Mouse (Mus musculus): ENCODE results near the gene Smco1. TPM values are rescaled to one million over a fixed set of nuclear protein-coding genes. Genes with fewer than 3 reads are reported as not detected.
"Not testable (repeated sequence)": the region's sequence is repeated elsewhere in the genome, so short reads cannot be mapped to it uniquely, and the experiment has no call there.

Gene Smco1
- polyA plus RNA-seq, 1 experiment from 2014 or later: not detected

- Histone ChIP-seq H3K4me3 (ENCODE audit: low read depth, low read length) (no peak overlapping the region), H3K9ac (ENCODE audit: low read depth, low read length) (no peak overlapping the region), H3K4me2 (ENCODE audit: low read depth, low read length) (no peak overlapping the region), H3K27me3 (replicated peaks; ENCODE audit: control insufficient read depth, insufficient read depth, low read length) (no peaks in the 10 kb centered on the region), H3K36me3 (ENCODE audit: control insufficient read depth, insufficient read depth, low read length) (peaks cover 72% of the 10 kb centered on the region), H3K9me3 (ENCODE audit: control insufficient read depth, low read length) (0 out of 2 replicates have a peak, but pooled peaks cover 5% of the 10 kb centered on the region), H3K27ac (replicated peaks; ENCODE audit: low read depth, low read length) (no peak overlapping the region), H3K4me1 (ENCODE audit: control insufficient read depth, insufficient read depth, low read length) (peaks cover 11% of the 10 kb centered on the region)
- no peak for DNase-seq (ENCODE audit: low spot score)
- no peak for ATAC-seq (ENCODE audit: low read depth)
Measured at GRCm38 (mm10) chr16:32282608-32283007, 11.3 kb downstream of the Smco1 start.

- no peak overlapping the region for H3K4me2 ChIP-seq (ENCODE audit: low read depth, low read length)
- H3K9me3 ChIP-seq (ENCODE audit: control insufficient read depth, low read length): 0 out of 2 replicates have a peak, but pooled peaks cover 10% of the 10 kb centered on the region
- H3K4me3 ChIP-seq (ENCODE audit: low read depth, low read length): no peak overlapping the region
- DNase-seq (ENCODE audit: low spot score): no peak
- no peaks in the 10 kb centered on the region for H3K4me1 ChIP-seq (ENCODE audit: control insufficient read depth, insufficient read depth, low read length)
- no peak overlapping the region for H3K9ac ChIP-seq (ENCODE audit: low read depth, low read length)
- no peaks in the 10 kb centered on the region for H3K27me3 ChIP-seq (replicated peaks; ENCODE audit: control insufficient read depth, insufficient read depth, low read length)
- WGBS: 93% methylated on average over 4 of the region's 4 CpGs
- ATAC-seq (ENCODE audit: low read depth): no peak
- no peak overlapping the region for H3K27ac ChIP-seq (replicated peaks; ENCODE audit: low read depth, low read length)
- H3K36me3 ChIP-seq (ENCODE audit: control insufficient read depth, insufficient read depth, low read length): peaks cover 57% of the 10 kb centered on the region
Measured at GRCm38 (mm10) chr16:32291821-32292220, 20.6 kb downstream of the Smco1 start.

GRCm38 (mm10) chr16:32299617-32300016 is 28.3 kb downstream of the Smco1 start:
- not testable (repeated sequence) for H3K4me2 ChIP-seq (ENCODE audit: low read depth, low read length); ATAC-seq (ENCODE audit: low read depth); DNase-seq (ENCODE audit: low spot score); H3K27me3 ChIP-seq (replicated peaks; ENCODE audit: control insufficient read depth, insufficient read depth, low read length); H3K27ac ChIP-seq (replicated peaks; ENCODE audit: low read depth, low read length); H3K4me1 ChIP-seq (ENCODE audit: control insufficient read depth, insufficient read depth, low read length); H3K9ac ChIP-seq (ENCODE audit: low read depth, low read length); H3K4me3 ChIP-seq (ENCODE audit: low read depth, low read length)
- H3K36me3 ChIP-seq (ENCODE audit: control insufficient read depth, insufficient read depth, low read length): peaks cover 51% of the 10 kb centered on the region
- 0 out of 2 replicates have a peak, but pooled peaks cover 10% of the 10 kb centered on the region for H3K9me3 ChIP-seq (ENCODE audit: control insufficient read depth, low read length)
- 96% methylated on average over 4 of the region's 4 CpGs for WGBS

GRCm38 (mm10) chr16:32303046-32303445 is 31.8 kb downstream of the Smco1 start:
- 45% methylated on average over 1 of the region's 1 CpGs for WGBS
- no peak overlapping the region for H3K4me2 ChIP-seq (ENCODE audit: low read depth, low read length)
- H3K9me3 ChIP-seq (ENCODE audit: control insufficient read depth, low read length): no peaks in the 10 kb centered on the region
- ATAC-seq (ENCODE audit: low read depth) (no peak), DNase-seq (ENCODE audit: low spot score) (no peak)
- no peaks in the 10 kb centered on the region for H3K27me3 ChIP-seq (replicated peaks; ENCODE audit: control insufficient read depth, insufficient read depth, low read length)
- H3K4me3 ChIP-seq (ENCODE audit: low read depth, low read length): no peak overlapping the region
- H3K27ac ChIP-seq (replicated peaks; ENCODE audit: low read depth, low read length): no peak overlapping the region
- no peaks in the 10 kb centered on the region for H3K4me1 ChIP-seq (ENCODE audit: control insufficient read depth, insufficient read depth, low read length)
- H3K36me3 ChIP-seq (ENCODE audit: control insufficient read depth, insufficient read depth, low read length): peaks cover 27% of the 10 kb centered on the region
- no peak overlapping the region for H3K9ac ChIP-seq (ENCODE audit: low read depth, low read length)

GRCm38 (mm10) chr16:32303886-32304285 is 32.6 kb downstream of the Smco1 start:
- ATAC-seq (ENCODE audit: low read depth) (no peak), DNase-seq (ENCODE audit: low spot score) (no peak)
- Histone ChIP-seq H3K36me3 (ENCODE audit: control insufficient read depth, insufficient read depth, low read length) (peaks cover 18% of the 10 kb centered on the region), H3K4me2 (ENCODE audit: low read depth, low read length) (no peak overlapping the region), H3K27me3 (replicated peaks; ENCODE audit: control insufficient read depth, insufficient read depth, low read length) (no peaks in the 10 kb centered on the region), H3K9ac (ENCODE audit: low read depth, low read length) (no peak overlapping the region), H3K27ac (replicated peaks; ENCODE audit: low read depth, low read length) (no peak overlapping the region), H3K9me3 (ENCODE audit: control insufficient read depth, low read length) (no peaks in the 10 kb centered on the region), H3K4me1 (ENCODE audit: control insufficient read depth, insufficient read depth, low read length) (no peaks in the 10 kb centered on the region), H3K4me3 (ENCODE audit: low read depth, low read length) (no peak overlapping the region)
- WGBS: 93% methylated on average over 7 of the region's 7 CpGs

- DNase-seq (ENCODE audit: low spot score): no peak
- H3K9me3 ChIP-seq (ENCODE audit: control insufficient read depth, low read length): no peaks in the 10 kb centered on the region
- H3K27me3 ChIP-seq (replicated peaks; ENCODE audit: control insufficient read depth, insufficient read depth, low read length): no peaks in the 10 kb centered on the region
- H3K4me3 ChIP-seq (ENCODE audit: low read depth, low read length): no peak overlapping the region
- no peaks in the 10 kb centered on the region for H3K36me3 ChIP-seq (ENCODE audit: control insufficient read depth, insufficient read depth, low read length)
- no peak overlapping the region for H3K27ac ChIP-seq (replicated peaks; ENCODE audit: low read depth, low read length)
- no peak overlapping the region for H3K4me2 ChIP-seq (ENCODE audit: low read depth, low read length)
- no peak overlapping the region for H3K9ac ChIP-seq (ENCODE audit: low read depth, low read length)
- ATAC-seq (ENCODE audit: low read depth): no peak
- 71% methylated on average over 4 of the region's 4 CpGs for WGBS
- H3K4me1 ChIP-seq (ENCODE audit: control insufficient read depth, insufficient read depth, low read length): no peaks in the 10 kb centered on the region
Measured at GRCm38 (mm10) chr16:32311970-32312369, 40.7 kb downstream of the Smco1 start.

- 15% methylated on average over 5 of the region's 5 CpGs for WGBS
- Histone ChIP-seq H3K4me1 (ENCODE audit: control insufficient read depth, insufficient read depth, low read length) (no peaks in the 10 kb centered on the region), H3K4me2 (ENCODE audit: low read depth, low read length) (no peak overlapping the region), H3K4me3 (ENCODE audit: low read depth, low read length) (no peak overlapping the region), H3K9ac (ENCODE audit: low read depth, low read length) (no peak overlapping the region), H3K36me3 (ENCODE audit: control insufficient read depth, insufficient read depth, low read length) (no peaks in the 10 kb centered on the region), H3K27me3 (replicated peaks; ENCODE audit: control insufficient read depth, insufficient read depth, low read length) (no peaks in the 10 kb centered on the region), H3K9me3 (ENCODE audit: control insufficient read depth, low read length) (no peaks in the 10 kb centered on the region), H3K27ac (replicated peaks; ENCODE audit: low read depth, low read length) (no peak overlapping the region)
- no peak for ATAC-seq (ENCODE audit: low read depth)
- no peak for DNase-seq (ENCODE audit: low spot score)
Measured at GRCm38 (mm10) chr16:32312386-32312785, 41.1 kb downstream of the Smco1 start.

GRCm38 (mm10) chr16:32312859-32313258 is 41.6 kb downstream of the Smco1 start:
- ATAC-seq (ENCODE audit: low read depth): no peak
- no peaks in the 10 kb centered on the region for H3K36me3 ChIP-seq (ENCODE audit: control insufficient read depth, insufficient read depth, low read length)
- H3K4me3 ChIP-seq (ENCODE audit: low read depth, low read length): no peak overlapping the region
- H3K9me3 ChIP-seq (ENCODE audit: control insufficient read depth, low read length): no peaks in the 10 kb centered on the region
- H3K4me2 ChIP-seq (ENCODE audit: low read depth, low read length): no peak overlapping the region
- 33% methylated on average over 4 of the region's 4 CpGs for WGBS
- no peak overlapping the region for H3K27ac ChIP-seq (replicated peaks; ENCODE audit: low read depth, low read length)
- no peaks in the 10 kb centered on the region for H3K4me1 ChIP-seq (ENCODE audit: control insufficient read depth, insufficient read depth, low read length)
- H3K9ac ChIP-seq (ENCODE audit: low read depth, low read length): no peak overlapping the region
- DNase-seq (ENCODE audit: low spot score): no peak
- H3K27me3 ChIP-seq (replicated peaks; ENCODE audit: control insufficient read depth, insufficient read depth, low read length): no peaks in the 10 kb centered on the region

GRCm38 (mm10) chr16:32316601-32317000 is 45.3 kb downstream of the Smco1 start:
- DNase-seq (ENCODE audit: low spot score) (no peak), ATAC-seq (ENCODE audit: low read depth) (no peak)
- no peaks in the 10 kb centered on the region for H3K27me3 ChIP-seq (replicated peaks; ENCODE audit: control insufficient read depth, insufficient read depth, low read length)
- H3K9me3 ChIP-seq (ENCODE audit: control insufficient read depth, low read length): no peaks in the 10 kb centered on the region
- no peak overlapping the region for H3K27ac ChIP-seq (replicated peaks; ENCODE audit: low read depth, low read length)
- 62% methylated on average over 2 of the region's 2 CpGs for WGBS
- no peaks in the 10 kb centered on the region for H3K36me3 ChIP-seq (ENCODE audit: control insufficient read depth, insufficient read depth, low read length)
- no peak overlapping the region for H3K9ac ChIP-seq (ENCODE audit: low read depth, low read length)
- no peak overlapping the region for H3K4me2 ChIP-seq (ENCODE audit: low read depth, low read length)
- H3K4me1 ChIP-seq (ENCODE audit: control insufficient read depth, insufficient read depth, low read length): no peaks in the 10 kb centered on the region
- no peak overlapping the region for H3K4me3 ChIP-seq (ENCODE audit: low read depth, low read length)

Data from embryonic facial prominence, embryonic 14.5 days (tissue).